Mouse (Mus musculus) spleen, adult 12 weeks (tissue): Measurements from ENCODE around the gene Sugt1.

Experiments
- DNase-seq: peaks from one replicate; pipeline ENCODE4 v3.0.0; 2022; ENCODE audit warnings: low spot score

The Sugt1 gene

DNA sequence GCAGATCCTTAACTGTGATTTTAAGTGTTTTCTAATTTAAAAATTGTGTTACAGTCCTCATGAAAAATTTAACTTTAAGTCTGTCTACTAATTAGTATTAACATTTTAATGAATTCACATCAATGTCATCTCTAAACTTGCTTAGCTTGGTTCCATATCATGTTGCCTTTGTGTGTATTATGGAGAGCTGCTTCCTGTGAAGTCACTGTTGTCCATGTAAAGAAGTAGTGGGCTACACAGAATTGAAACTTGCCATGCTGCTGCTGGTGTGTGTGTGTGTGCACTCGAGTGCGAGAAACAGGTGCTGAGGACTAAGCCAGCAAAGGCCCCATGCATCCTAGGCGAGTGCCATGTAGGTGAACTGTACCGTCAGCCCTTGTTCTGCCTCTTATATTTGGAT lies 19.9 kb downstream of the Sugt1 start:
- DNase-seq = no peak

DNA sequence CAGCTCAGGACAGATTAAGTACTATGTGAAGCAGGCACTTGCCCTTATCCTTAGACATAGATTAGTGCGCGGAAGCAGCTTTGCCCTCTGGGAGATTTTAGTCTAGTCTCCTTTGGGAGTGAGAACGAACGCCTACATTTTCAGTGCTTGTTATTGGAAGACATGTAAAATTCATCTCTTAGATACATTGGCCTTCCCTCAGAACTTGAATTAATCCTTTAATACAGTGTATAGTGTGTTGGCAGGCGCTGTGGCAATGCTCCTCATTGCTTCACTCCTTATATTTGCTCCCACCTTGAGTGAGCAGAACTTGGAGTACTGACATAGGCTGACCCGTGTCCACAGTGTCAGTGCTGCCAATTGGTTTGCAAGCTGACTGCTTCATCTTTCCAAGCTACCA lies 20.8 kb downstream of the Sugt1 start:
- no peak for DNase-seq

DNA sequence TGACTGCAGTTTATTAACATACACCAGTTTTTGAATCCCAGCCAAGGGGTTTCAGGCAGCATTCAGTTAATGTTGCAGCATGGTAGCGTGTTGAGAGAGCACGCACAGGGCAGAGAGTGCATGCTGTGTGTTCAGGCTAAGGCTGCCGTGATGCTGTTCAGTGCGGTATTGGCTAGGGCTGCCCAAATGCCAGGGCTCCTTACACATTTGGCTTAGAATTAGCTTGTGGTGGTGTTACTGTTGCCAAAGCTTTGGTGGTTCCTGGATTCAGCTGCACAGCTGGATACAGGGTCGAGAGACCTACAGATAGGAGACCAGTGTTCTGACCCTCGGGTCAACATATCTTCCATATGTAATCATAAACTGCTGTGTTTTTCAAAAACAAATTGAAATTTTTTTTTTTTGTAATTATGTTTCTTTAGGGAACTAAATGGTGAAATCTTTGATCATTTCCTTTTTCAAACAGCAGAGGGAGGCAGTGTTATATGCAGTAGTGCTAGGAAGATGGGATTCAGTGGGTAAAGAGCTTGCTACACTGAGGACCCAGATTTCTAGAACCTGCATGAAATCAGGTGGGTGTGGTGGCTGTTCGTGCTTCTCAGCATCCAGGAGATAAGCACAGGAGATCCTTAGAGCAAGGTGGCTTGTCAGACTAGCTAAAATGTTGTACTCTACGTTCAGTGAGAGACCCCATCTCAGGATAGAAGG lies 29.8 kb downstream of the Sugt1 start:
- no peak for DNase-seq

DNA sequence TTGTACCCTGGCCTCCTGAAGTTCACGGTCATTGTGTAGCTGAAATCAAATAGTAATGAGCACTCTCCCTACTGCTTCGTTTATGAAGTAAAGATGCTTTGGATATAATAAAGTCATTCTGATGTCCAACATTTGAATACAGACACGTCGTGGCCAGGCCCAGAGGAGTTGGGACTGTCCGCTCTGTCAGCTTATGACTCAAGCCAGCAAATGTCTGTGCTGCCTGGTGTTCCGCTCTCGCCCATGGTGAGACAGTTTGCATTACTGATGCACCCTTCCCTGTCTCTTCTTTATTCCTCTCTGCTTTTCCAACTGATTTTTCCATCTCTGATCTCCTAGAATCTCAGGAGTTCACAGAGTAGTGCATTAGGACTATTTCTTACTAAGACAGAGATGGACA lies 32.3 kb downstream of the Sugt1 start:
- DNase-seq = no peak

DNA sequence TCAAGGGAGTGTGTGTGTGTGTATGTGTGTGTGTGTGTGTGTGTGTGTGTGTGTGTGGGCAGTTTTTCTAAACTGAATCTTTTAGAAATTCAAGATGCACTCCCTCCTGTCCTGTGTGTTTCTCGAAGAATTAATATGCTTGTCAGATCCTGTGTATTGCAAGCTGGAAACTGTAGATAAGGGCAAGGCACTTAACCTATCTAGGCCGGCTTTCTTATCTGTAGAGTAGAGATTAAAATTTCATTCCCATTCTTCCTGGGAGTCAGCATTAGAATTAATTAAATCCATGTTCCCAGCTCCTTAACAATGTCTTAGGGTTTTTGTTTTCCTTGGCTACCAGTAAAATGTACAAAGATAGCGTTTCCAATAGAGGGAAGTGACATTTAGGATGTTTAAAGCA lies 33.7 kb downstream of the Sugt1 start:
- DNase-seq = no peak

DNA sequence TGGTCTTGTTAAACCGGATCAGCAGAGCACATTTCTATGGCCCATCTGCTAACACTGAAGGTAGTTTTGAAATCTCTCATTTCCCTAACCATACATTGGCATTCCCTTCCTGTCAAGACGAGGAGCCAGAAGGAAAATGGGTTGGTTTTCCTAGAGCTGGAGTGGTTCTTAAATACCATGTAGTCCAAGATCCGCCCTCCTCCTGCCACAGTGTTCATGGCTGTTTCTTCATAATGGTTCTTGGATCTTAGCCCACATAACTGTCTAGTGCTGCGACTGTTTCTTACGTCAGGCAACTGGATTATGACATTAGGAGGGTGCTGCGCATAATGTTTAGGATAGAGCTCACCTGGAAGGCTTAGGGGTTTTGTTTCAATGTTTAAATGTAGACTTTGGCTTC lies 44.8 kb downstream of the Sugt1 start:
- DNase-seq = no peak

DNA sequence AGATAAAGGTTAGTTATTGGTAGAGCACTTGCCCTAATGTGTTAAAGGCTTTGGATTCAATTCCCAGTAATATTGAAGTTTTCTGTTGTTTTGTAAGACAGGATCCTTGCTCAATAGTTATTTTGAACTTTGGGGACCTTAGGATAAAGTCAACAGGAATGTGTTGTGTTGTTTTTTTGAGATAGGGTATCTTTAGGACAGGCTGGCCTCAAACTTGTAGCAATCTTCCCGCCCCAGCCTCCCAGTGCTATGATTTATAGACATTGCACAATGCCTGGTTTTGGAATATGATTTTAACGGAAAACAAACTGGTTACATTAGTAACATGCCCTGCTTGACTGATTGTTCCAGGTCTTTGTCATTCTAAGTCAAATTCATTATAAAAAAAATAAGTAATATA lies 45.7 kb downstream of the Sugt1 start:
- no peak for DNase-seq

DNA sequence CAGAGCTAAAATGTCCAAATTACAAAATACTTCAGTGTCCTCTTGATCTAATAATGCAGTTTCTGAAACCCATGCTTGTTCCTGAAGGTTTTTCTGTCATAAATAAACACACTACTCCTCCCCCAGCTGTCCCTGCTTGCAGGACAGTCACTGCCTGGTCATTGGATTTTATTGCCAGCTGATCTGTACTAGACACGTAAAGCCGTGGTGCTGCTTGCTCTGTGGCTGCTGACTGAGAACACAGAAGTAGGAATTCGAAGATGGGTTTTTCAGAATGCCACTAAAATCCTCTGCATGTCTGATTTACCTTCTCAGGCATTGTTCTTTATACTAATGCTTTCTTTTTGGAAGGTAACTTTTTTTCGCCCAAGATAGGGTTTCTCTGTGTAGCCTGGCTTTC lies 49.3 kb downstream of the Sugt1 start:
- DNase-seq = no peak

DNA sequence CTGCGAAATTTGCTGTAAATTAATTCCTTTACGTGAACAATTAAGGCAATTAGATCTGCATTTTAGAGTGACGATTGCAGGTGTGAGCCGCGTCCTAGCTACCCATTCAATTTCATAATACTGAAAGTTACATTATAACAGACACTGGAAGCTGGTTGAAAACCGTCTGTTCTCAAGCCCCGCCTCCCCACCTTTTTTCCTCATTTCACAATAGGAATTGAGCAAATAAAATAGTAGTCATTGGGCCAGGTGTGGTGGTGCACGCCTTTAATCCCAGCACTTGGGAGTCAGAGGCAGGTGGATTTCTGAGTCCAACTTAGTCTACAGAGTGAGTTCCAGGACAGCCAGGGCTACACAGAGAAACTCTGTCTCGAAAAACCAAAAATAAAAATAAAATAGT lies 54.6 kb downstream of the Sugt1 start:
- no peak for DNase-seq

DNA sequence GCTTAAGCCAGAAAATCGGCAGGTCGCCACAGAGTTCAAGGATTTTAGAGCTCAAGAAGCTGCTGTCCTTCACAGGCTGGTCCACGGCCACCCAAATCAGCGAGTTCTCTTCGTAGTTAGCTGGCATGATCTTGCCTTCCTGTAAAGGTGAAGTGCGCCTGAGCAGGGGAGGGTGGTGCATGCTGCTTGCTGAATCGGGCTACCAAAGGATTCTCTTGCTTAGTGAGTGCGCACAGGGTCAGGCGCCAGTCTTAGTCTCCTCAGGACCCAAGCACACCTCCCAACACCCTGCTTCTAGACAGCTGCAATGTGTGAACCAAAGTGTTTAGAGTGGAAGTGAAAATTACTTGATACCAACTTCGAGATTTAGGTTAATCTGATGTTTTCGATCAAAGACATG lies 57.9 kb downstream of the Sugt1 start:
- no peak for DNase-seq

DNA sequence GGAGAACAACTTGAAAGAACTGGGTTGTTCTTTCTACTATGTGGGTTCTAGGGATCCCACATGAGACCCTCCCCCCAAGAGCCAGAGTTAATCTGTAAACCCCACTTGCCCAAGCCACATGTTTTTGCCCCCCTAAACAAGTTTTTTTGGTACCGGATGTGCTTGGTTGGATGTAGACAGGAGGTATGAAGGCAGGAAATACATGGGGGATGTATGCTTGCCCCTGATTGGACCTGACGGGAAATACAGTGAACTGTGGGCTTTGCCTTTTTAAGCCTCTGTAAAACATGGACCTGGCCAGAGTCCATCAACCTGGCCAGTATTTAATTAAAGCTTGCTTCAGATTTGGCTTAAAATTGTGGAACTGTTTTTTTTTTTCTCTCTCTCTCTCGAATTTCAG lies 62.2 kb downstream of the Sugt1 start:
- DNase-seq = no peak

DNA sequence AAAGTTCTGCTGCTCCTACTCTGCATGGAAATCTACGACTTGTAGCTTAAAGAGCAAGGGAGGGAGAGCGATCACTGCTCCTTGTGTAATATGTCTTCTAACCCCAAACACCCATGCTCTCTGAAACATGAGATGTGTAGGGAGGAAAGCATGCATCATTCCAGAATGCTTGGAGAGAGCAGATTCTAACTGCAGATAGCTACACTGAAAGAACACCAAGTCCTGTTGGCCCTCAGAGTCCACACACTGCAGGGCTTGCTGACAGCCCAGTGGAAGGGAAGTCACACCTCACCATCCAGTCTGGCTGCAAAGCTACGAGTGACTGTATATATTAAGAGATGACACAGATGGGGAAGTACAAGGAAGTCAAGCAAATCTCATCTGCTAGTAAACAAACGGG lies 65.2 kb downstream of the Sugt1 start:
- no peak for DNase-seq

DNA sequence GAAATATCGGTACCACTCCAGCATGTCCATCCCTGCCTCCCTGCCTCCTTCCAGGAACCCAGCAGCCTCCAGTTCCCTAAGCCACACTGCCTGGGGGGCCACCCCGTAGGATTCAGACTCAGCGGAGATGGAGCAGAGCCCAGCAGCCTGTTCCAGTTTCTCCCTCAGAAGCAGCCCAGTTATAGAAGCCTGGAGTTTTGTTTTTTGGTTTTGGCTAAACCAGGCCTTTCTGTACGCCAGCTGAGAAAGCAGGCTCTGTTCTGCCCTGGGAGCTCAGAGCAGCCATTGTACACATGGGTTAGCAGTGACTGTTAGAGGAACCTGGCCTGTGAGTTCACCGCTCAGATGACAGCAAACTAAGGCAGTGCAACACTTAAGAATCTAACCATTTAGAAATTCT lies 70.8 kb downstream of the Sugt1 start:
- no peak for DNase-seq

DNA sequence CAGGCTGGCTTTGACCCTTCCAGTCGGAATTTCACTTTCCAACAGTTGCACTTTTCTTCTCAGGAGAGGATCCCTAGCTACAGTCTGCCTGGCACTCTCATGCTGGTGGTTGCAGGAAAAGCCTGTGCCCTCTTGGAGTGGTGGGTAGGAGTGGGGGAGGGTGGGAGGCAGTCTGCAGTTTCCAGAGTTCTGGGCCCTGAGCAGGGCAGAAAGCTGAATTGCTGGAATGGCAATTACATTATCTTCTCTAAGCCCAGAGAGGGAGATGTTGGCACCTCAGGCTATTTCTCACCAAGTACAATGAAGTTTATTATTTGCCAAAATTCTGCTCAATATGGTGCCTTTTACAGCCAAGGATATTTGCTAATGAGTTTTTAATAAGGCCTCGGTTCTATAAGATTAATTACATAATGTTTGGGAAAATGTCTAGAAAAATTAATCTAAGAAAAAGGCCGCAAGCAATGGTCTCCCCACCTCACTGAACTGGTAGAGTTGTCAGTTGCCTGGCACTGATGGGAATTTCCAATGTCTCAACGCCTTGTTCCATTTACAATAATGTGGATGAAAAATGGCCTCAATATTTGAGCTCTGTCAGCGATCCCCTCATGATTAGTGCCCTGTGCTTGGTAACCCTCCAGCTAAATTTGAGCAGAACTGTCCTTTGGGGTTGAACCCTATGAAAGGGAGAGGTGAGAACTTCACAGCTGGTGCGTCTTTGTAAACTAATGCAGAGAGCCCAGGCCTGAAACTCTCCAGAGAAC lies 71.4 kb downstream of the Sugt1 start:
- DNase-seq = no peak

DNA sequence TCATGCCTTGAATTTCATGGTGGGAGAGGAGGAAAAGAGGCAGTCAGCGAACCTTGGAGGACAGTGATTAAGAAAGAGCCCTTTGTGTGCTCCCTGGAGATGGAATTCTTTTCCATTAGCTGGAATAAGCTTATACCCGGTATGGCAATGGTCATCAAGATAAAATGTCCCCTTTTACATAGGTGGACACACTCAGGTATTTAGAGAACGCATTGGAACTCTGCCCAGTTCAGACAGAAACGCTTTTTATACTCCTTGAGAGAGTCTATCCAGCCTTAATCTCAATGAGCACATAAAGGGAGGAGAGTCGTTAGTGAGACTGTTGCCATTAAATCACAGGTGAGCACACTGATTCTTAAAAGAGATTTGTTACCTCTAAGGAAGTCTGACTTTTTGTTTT lies 73.0 kb downstream of the Sugt1 start:
- no peak for DNase-seq

DNA sequence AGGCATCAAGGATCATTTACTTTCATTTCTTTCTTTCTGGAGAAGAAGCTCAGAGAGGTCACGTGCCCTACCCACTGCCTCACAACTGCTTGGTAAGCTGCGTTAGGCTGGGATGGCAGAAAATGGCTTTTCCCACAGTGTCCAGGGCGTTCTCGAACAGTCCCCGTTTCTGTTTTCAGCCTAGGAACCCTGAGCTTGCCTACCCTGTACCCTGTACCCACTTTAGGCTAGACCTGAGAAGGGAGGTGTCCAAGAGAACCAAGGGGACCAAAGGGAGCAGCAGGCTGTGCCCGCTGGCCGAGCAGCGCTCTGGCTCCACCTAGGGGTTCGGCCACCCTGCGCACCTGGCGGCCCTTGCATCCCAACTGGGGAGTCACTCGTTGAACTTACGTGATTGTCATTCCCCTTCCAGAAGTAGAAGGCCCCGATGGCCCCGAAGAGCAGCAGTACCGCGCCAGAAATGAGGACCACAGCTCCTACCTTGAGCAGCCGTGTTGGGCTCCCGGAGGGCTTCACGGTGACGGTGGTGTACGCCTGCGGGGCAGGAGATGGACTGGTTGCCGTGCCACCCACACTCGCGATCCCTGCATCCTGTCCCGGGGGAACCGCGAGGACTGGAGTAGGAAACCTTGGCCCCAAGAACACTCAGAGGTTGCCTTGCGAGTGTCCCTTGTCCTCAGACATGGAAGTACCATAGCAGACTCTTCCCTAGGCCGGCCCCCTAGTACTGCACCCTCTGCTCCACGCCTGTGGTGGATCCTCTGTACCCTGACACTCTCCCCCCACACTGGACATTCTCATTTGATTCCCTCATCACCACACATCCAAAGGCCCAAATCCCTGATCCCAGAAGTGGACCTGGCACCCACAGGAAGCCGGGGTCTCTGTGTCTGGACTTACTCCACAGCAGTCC lies 73.8 kb downstream of the Sugt1 start:
- peak; percentile 25 for DNase-seq

DNA sequence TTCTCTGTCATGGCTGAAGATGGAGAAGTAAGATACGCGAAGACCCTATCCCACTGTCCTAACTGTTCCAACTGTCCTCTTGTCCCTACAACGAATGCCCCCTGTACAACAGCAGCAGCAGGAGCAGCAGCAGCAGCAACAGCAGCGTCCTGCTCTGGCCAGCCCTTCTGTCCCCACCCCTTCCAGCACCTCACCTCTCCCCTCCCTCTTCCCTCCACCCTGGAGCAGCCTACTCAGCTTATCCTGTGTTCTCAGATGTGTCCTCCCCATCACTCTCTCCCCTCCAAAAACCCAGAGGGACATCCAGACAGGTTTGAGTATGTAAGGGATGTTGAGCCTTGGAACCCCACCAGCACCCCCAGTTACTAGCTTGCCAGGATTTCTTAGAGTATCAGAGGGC lies 74.5 kb downstream of the Sugt1 start, which contains the start of gene Cnmd:
Gene Cnmd, minus strand, starts transcription at position 170 of the 400 bp plus-strand sequence.
- DNase-seq = no peak

DNA sequence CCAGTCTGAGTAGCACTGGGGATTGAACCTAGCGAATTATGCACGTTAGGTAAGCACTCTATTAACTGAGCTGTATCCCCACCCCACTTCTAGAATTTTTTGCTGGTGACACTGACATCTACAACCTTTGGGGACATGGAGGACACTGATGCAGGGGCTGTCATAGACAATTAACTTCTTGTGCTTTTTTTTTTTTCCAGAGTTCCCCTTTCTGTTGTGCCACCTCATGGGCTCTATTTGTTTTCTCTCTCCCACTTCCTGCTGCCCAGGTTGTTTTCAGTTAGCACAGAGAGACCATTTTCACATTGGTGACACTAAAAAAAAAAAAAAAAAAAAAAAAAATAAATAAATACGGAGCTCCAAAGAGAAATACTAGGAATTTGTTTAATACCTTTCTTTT lies 83.5 kb downstream of the Sugt1 start:
- DNase-seq = no peak

DNA sequence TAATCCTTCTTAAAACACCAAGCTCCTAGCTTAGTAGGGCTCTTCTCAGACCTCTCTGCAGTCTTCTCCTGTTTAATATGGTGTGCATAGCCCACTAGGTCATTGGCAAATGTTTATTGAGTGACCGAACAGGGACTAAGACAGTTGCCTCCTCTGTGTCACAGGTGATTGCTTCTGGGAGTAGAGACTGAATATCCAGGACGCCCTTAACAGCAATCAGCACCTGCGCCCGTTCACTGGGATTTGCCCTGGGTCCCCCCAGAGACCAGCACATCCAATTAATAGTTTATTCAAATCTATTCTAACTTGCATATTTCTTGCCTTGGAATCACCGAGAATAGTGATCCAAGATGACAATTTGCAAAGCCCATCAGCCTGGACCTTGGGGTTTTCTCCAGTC lies 85.1 kb downstream of the Sugt1 start:
- DNase-seq = no peak

DNA sequence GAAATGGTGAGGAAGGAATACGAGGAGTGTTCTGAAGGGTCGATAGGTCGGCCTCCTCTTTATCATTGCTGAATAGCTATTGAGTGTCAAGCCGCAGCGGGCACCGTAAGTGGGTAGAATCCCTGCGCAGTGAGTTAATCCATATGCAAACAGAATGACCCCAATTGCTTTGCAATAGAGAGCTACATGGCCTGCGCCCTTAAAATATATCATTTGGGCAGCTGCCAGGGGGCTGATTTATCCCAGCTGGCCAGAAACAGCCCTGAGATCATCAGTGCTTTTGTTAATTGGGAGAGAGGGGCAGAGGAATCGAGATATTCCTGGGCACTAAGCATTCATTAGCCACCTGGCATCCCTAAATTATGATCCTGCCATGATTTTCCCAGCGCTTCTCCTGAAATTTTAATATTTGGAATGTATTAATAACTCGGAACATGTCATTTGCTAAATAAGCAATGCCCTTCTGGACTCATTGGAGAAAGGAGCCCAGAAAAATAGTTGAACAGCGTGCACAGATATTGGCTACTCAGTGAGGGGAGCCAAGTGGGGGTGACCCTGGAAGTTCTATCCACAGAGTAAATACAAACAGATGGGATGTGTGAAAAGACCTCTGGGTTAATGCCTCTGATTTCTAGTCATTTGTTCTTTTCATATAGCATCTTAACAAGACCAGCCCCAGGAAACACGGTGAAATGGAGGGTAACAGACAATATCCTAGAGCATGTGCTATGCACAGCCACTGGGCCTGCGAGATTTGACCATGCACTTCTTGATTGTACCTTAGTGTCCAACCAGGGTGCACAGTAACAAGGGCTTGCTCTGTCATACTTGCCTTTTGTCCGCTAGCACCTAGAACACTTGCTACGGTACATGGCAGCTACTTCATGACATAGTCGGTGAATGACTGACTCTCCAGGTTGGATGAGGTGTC lies 85.9 kb downstream of the Sugt1 start:
- no peak for DNase-seq

DNA sequence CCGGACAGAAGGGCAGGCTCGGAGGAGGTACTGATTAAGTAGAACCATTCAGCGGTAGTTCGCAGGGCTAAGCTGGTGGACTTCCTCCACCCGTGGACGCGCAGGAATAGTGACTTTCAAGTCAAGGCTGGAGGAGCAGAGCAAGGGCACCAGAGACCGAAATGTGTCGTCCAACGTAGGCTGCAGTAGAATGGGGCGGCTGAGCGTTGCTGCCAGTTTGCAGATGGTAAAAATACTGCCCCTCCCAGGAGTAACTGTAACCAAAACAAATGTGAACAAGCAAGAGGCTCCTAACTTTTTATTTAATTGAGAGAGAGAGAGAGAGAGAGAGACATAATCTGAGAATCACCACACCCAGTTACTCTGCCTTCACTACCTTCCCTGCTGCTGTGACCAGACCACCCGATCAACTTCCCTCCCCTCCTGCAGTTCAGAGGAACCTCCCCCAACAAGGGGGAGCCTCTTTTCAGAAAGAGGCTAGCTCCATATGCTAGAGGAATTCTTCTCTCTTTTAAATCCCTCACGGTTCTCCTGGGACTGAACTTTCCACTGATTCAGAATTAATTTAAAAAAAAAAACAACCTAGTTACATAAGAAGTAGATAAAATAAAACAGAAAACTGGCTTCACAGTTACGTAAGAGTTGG lies 89.7 kb downstream of the Sugt1 start:
- no peak for DNase-seq
